Mouse (Mus musculus): ENCODE measurements around the gene Utp14b. TPM values are rescaled to one million over a fixed set of nuclear protein-coding genes. Genes with fewer than 3 reads are reported as not detected.
A peak's percentile ranks its signal among the peaks of the same experiment; 100 is the strongest.

The Utp14b gene
- 2.7 and 3.1 TPM in 2 replicates for polyA plus RNA-seq (2016; fragmentation: Nextera tagmentation; extraction: Ambion mirVana)

GRCm38 (mm10) chr1:78657671-78658440 is at the start of gene Utp14b, which contains the start of gene Acsl3:
Utp14b (plus strand) TSS chr1:78658038.
Acsl3 (plus strand) TSS chr1:78657825.
- H3K4me3 ChIP-seq: peak within 1 kb of the TSS; percentile 99
- H3K9me3 ChIP-seq: no peaks in the 10 kb centered on the region
- WGBS: under 1% methylated on average over 101 of the region's 104 CpGs
- no peaks in the 10 kb centered on the region for H3K36me3 ChIP-seq
- H3K27ac ChIP-seq: peak within 1 kb of the TSS; percentile 98
- no peaks in the 10 kb centered on the region for H3K27me3 ChIP-seq (ENCODE audit: insufficient read depth, poor library complexity, severe bottlenecking)
- DNase-seq (ENCODE audit: low spot score): peak; percentile 98
- peaks cover 36% of the 10 kb centered on the region for H3K4me1 ChIP-seq

- Histone ChIP-seq H3K4me3 (no peak overlapping the region), H3K36me3 (no peaks in the 10 kb centered on the region), H3K27me3 (ENCODE audit: insufficient read depth, poor library complexity, severe bottlenecking) (no peaks in the 10 kb centered on the region), H3K4me1 (peaks cover 23% of the 10 kb centered on the region), H3K27ac (0 out of 2 replicates have a peak overlapping the region, but pooled peaks have one; percentile 42), H3K9me3 (no peaks in the 10 kb centered on the region)
- no peak for DNase-seq (ENCODE audit: low spot score)
- WGBS: 25% methylated on average over 12 of the region's 12 CpGs
Measured at GRCm38 (mm10) chr1:78609134-78609907, 48.5 kb upstream of the Utp14b start.

- Histone ChIP-seq H3K4me1 (peaks cover 34% of the 10 kb centered on the region), H3K27ac (peak overlapping the region; percentile 52; the same call in 1 of the 2 replicates), H3K4me3 (no peak overlapping the region), H3K36me3 (no peaks in the 10 kb centered on the region), H3K9me3 (no peaks in the 10 kb centered on the region), H3K27me3 (ENCODE audit: insufficient read depth, poor library complexity, severe bottlenecking) (no peaks in the 10 kb centered on the region)
- WGBS: 37% methylated on average over 4 of the region's 4 CpGs
- DNase-seq (ENCODE audit: low spot score): no peak
Measured at GRCm38 (mm10) chr1:78611039-78611438, 46.8 kb upstream of the Utp14b start.

GRCm38 (mm10) chr1:78612959-78613358 is 44.9 kb upstream of the Utp14b start:
- no peaks in the 10 kb centered on the region for H3K9me3 ChIP-seq
- no peak for DNase-seq (ENCODE audit: low spot score)

GRCm38 (mm10) chr1:78624352-78624751 is 33.5 kb upstream of the Utp14b start:
- 83% methylated on average over 2 of the region's 2 CpGs for WGBS
- no peaks in the 10 kb centered on the region for H3K27me3 ChIP-seq (ENCODE audit: insufficient read depth, poor library complexity, severe bottlenecking)
- H3K4me3 ChIP-seq: no peak overlapping the region
- H3K27ac ChIP-seq: no peak overlapping the region
- no peaks in the 10 kb centered on the region for H3K36me3 ChIP-seq
- H3K9me3 ChIP-seq: no peaks in the 10 kb centered on the region
- no peaks in the 10 kb centered on the region for H3K4me1 ChIP-seq
- DNase-seq (ENCODE audit: low spot score): peak; percentile 28

More at GRCm38 (mm10) chr1:78612959-78613358, 44.9 kb upstream of the Utp14b start:
- WGBS: 65% methylated on average over 1 of the region's 1 CpGs
- Histone ChIP-seq H3K4me1 (peaks cover 34% of the 10 kb centered on the region), H3K27ac (no peak overlapping the region), H3K4me3 (no peak overlapping the region), H3K27me3 (ENCODE audit: insufficient read depth, poor library complexity, severe bottlenecking) (no peaks in the 10 kb centered on the region), H3K36me3 (no peaks in the 10 kb centered on the region)

- H3K27ac ChIP-seq: no peak overlapping the region
- WGBS: 87% methylated on average over 3 of the region's 3 CpGs
- no peak overlapping the region for H3K4me3 ChIP-seq
- DNase-seq (ENCODE audit: low spot score): no peak
- no peaks in the 10 kb centered on the region for H3K27me3 ChIP-seq (ENCODE audit: insufficient read depth, poor library complexity, severe bottlenecking)
- no peaks in the 10 kb centered on the region for H3K36me3 ChIP-seq
- H3K4me1 ChIP-seq: no peaks in the 10 kb centered on the region
- no peaks in the 10 kb centered on the region for H3K9me3 ChIP-seq
Measured at GRCm38 (mm10) chr1:78634486-78634885, 23.4 kb upstream of the Utp14b start.

GRCm38 (mm10) chr1:78640871-78641270 is 17.0 kb upstream of the Utp14b start:
- H3K27ac ChIP-seq: no peak overlapping the region
- no peak overlapping the region for H3K4me3 ChIP-seq
- no peaks in the 10 kb centered on the region for H3K36me3 ChIP-seq
- H3K27me3 ChIP-seq (ENCODE audit: insufficient read depth, poor library complexity, severe bottlenecking): no peaks in the 10 kb centered on the region
- H3K4me1 ChIP-seq: no peaks in the 10 kb centered on the region
- DNase-seq (ENCODE audit: low spot score): no peak
- no peaks in the 10 kb centered on the region for H3K9me3 ChIP-seq

GRCm38 (mm10) chr1:78641791-78642190 is 16.0 kb upstream of the Utp14b start:
- whole genome bisulfite sequencing: 88% methylated on average over 3 of the region's 3 CpGs
- Histone ChIP-seq H3K9me3 (no peaks in the 10 kb centered on the region), H3K27ac (no peak overlapping the region), H3K27me3 (ENCODE audit: insufficient read depth, poor library complexity, severe bottlenecking) (no peaks in the 10 kb centered on the region), H3K36me3 (no peaks in the 10 kb centered on the region), H3K4me1 (no peaks in the 10 kb centered on the region), H3K4me3 (no peak overlapping the region)
- DNase-seq (ENCODE audit: low spot score): no peak

- DNase-seq (ENCODE audit: low spot score): no peak
- H3K9me3 ChIP-seq: no peaks in the 10 kb centered on the region
- 86% methylated on average over 2 of the region's 2 CpGs for WGBS
- H3K4me3 ChIP-seq: no peak overlapping the region
- H3K27me3 ChIP-seq (ENCODE audit: insufficient read depth, poor library complexity, severe bottlenecking): no peaks in the 10 kb centered on the region
- H3K27ac ChIP-seq: no peak overlapping the region
- no peaks in the 10 kb centered on the region for H3K36me3 ChIP-seq
- H3K4me1 ChIP-seq: no peaks in the 10 kb centered on the region
Measured at GRCm38 (mm10) chr1:78642197-78642596, 15.6 kb upstream of the Utp14b start.

GRCm38 (mm10) chr1:78647317-78647885 is 10.4 kb upstream of the Utp14b start:
- H3K4me3 ChIP-seq: no peak overlapping the region
- DNase-seq (ENCODE audit: low spot score): no peak
- 69% methylated on average over 8 of the region's 8 CpGs for WGBS
- H3K27me3 ChIP-seq (ENCODE audit: insufficient read depth, poor library complexity, severe bottlenecking): no peaks in the 10 kb centered on the region
- H3K9me3 ChIP-seq: no peaks in the 10 kb centered on the region
- H3K4me1 ChIP-seq: 0 out of 2 replicates have a peak, but pooled peaks cover 3% of the 10 kb centered on the region
- no peak overlapping the region for H3K27ac ChIP-seq
- no peaks in the 10 kb centered on the region for H3K36me3 ChIP-seq

GRCm38 (mm10) chr1:78649269-78650061 is 8.4 kb upstream of the Utp14b start:
- no peaks in the 10 kb centered on the region for H3K9me3 ChIP-seq
- H3K4me1 ChIP-seq: 0 out of 2 replicates have a peak, but pooled peaks cover 3% of the 10 kb centered on the region
- 55% methylated on average over 6 of the region's 6 CpGs for WGBS
- no peak overlapping the region for H3K4me3 ChIP-seq
- H3K27me3 ChIP-seq (ENCODE audit: insufficient read depth, poor library complexity, severe bottlenecking): no peaks in the 10 kb centered on the region
- no peaks in the 10 kb centered on the region for H3K36me3 ChIP-seq
- H3K27ac ChIP-seq: peak overlapping the region; percentile 56; the same call in 1 of the 2 replicates
- no peak for DNase-seq (ENCODE audit: low spot score)

GRCm38 (mm10) chr1:78656472-78656871 is 1.4 kb upstream of the Utp14b start:
- H3K4me3 ChIP-seq: no peak overlapping the region
- no peaks in the 10 kb centered on the region for H3K27me3 ChIP-seq (ENCODE audit: insufficient read depth, poor library complexity, severe bottlenecking)
- H3K4me1 ChIP-seq: peaks cover 33% of the 10 kb centered on the region
- H3K36me3 ChIP-seq: no peaks in the 10 kb centered on the region
- 16% methylated on average over 2 of the region's 2 CpGs for WGBS
- no peak for DNase-seq (ENCODE audit: low spot score)
- no peaks in the 10 kb centered on the region for H3K9me3 ChIP-seq
- peak overlapping the region; percentile 42; the same call in 1 of the 2 replicates for H3K27ac ChIP-seq

Measured in heart, embryonic 10.5 days (tissue).